Mouse (Mus musculus) kidney, adult 18-20 months (tissue): ENCODE measurements around the gene Tst.

Experiments
- DNase-seq: peaks from one replicate; pipeline ENCODE4 v3.0.0; 2021

Tst gene

DNA sequence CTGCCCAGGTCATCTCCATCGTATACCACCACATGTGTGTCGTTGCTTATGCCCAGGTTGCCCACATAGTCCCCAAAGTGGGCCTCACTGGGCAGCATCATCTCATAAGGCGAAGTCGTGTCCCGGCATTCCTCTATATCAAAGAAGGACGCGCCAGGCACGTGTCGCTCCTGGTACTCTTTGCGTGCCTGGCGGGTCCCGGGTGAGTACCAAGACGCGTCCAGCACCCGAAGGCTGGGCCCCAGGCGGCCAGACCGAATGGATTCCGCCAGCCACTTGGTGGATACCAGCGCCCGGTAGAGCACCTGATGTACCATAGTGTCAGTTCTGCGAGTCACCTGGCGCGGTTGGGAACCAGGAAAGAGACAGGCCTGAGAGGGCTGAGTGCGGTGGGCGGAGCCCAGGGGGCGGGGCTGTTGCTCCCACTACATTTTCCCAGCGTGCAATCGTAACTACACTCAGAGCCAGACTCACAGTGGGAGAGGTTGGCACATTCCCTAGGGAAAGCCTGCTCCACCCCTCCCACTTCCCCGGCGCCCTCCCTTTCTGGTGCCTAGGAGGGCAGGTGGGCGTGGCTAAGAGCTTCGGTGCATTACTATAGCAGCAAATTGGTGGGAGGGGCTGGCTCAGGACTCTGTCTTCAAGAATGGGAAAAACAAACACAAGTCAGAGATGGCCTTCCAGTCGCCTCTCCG is at the start of gene Tst:
Gene Tst (minus strand): TSS at position 391 of the 695 bp plus-strand sequence.
- DNase-seq: peak; percentile 98

DNA sequence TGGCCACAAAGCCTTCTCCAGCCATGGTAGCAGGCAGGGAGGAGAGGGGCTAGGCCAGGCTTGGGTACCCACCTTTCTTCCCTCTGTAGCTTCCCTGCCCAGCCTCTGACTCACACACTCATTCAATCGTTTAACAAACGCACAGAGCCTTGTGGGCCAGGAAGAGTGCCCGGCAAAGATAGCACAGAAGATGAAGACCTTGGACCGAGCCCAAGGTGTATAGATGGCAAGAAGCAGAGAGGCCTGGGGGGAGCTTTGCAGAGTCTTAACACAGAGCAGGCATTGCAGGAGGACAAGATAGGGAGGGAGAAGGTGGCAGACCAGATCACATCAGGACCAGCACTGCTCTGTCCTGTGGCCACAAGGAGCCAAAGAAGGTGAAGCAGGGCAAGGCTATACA is 49.5 kb upstream of the Tst start:
- DNase-seq: no peak

DNA sequence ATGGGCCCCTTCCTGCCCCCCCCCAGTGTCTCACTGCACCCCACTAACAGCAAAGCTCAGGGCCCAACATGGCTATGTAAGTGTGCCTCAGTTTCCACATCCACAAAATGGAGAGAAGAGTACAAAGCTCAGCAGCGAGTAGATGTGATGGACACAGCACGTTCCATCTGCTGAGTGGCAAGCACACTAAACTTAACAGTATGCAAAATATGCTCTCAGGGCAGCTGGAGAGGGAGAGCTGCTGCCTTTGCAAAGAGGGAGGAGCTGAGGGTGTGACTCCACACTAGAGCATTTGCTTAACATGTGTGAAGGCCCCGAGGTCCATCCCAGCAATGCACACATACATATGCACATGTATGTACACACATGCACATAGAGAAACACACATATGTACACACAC is 47.2 kb upstream of the Tst start:
- no peak for DNase-seq

DNA sequence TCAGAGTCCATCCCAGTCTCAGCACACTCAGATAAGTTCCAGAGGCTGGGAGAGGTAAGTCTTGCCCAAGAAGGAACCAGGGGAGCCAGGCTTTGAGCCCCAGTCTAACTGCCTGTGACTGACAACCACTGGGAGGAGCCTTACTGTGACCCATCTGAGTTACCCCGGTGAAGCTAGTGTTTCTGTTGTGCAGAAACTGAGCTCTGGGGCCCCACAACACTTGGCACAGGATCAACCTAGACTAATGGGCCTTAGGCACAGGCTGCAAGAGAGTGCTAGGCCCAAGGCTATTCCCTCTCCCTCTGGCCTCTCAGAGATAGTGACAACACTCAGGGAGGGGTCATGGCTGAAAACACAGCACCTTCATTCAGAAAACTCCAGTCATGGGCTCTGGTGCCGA is 45.5 kb upstream of the Tst start:
- DNase-seq: no peak

- no peak for DNase-seq
Measured at GRCm38 (mm10) chr15:78450419-78450768, 44.7 kb upstream of the Tst start.

DNA sequence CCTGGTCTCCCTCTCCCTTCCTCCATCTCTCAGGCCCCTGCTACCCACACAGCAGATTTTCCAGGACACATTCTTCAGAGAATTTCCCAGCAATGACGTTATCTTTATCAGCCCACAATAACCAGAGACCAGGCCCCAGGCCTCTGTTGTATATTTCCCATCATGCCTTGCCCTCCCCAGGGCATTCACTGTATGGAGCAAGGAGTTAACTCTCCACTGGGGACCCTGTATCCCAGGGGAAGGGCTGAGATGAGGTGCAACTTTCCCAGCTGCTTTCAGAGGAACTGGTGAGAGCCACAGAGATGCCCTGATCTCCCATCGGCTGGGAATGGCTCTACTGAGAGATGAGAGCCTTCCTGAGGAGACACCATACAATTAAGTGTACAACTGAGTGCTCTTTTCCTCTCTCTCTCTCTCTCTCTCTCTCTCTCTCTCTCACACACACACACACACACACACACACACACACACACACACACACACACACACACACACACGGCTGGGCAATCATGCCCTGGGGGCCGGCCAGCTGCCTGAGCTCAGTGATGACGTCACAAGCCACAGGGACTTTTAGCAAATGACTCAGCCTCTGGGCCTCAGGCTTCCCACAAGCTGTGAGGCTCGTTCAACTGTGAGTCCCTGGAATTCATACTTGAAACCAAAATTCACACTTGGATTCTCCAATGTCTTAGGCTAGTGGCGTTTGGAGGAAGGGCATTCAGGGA is 44.1 kb upstream of the Tst start:
- DNase-seq: no peak

- no peak for DNase-seq
Measured at GRCm38 (mm10) chr15:78449131-78449530, 43.4 kb upstream of the Tst start.

GRCm38 (mm10) chr15:78447746-78448535 is 42.2 kb upstream of the Tst start:
- DNase-seq: peak; percentile 96

GRCm38 (mm10) chr15:78447121-78447520 is 41.4 kb upstream of the Tst start:
- DNase-seq: no peak

GRCm38 (mm10) chr15:78443857-78444256 is 38.1 kb upstream of the Tst start:
- no peak for DNase-seq

DNA sequence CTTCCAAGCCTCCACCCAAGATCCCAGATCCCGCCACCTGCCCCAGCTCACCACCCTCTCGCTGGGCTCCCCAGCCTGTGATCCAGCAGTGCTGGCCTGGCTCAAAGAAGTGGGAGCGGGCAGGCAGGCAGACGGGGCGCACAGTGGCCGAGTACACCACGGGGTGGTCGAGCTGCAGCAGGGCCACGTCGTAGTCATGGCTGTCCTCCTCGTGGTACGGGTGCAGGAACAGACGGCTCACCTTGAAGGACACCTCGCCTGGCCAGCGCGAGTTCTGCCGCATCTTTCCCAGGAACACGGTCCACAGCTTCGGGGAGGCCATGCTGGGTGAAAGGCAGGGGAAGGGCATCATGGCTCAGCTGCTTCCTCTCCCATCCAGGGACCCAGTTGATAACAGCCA is 36.5 kb upstream of the Tst start:
- no peak for DNase-seq

GRCm38 (mm10) chr15:78438973-78439372 is 33.3 kb upstream of the Tst start:
- DNase-seq: no peak

- DNase-seq: no peak
Measured at GRCm38 (mm10) chr15:78438505-78438904, 32.8 kb upstream of the Tst start.

DNA sequence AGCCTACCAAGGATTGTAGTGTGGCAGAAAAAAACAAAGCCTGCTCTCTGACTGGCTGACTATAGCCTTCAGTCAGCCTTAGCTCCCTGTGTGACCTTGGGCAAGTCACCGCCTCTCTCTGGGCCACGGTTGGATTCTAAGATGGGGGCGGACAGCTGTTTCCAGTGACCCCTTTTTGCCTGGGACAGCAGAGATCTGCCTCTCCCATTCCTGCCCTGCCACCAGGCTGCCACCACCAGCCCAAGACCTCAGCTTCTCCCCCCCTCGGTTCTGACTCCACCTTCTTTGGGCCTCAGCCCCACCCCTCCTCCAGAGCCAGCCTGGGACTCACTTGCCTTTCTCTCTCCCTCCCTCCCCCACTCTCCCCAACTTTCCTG is 32.3 kb upstream of the Tst start:
- DNase-seq: no peak

DNA sequence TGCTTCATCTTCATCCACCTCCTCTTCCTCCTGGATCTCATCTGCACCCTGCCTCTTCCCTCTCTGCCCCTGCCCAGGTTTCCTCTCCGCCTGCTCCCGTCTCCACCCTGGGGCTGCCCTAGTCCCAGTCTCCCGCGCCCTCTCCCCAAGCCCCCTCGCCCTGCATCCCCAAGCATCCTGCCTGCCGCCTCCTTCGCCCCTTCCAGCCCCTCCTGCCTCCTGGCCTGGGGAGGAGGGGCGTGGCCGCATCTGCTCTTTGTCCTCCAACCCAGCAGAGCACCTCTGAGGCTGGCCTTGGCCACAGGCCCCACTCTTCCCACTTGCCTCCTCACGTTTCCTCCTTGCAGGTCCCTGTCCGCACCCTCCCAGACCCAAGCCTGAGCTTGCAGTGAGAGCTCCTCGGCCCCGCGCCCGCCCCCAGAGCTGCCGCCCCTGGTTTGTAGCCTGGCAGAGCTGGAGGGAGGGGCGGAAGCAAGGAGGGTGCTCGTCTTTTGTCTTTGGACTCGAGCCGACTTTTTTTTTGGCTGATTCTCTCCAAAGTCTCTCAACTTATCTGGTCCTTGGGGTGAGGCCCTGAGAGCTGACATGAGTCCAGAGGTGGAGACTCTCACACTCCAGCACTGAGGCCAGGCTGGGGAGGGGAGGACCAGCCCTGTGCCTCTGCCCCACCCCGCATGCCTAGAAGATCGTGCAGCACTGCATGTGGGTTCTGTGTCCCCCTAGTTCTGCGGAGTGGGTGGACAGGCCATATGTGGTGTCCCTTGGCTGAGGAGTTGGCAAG is 31.7 kb upstream of the Tst start:
- DNase-seq: peak; percentile 38

DNA sequence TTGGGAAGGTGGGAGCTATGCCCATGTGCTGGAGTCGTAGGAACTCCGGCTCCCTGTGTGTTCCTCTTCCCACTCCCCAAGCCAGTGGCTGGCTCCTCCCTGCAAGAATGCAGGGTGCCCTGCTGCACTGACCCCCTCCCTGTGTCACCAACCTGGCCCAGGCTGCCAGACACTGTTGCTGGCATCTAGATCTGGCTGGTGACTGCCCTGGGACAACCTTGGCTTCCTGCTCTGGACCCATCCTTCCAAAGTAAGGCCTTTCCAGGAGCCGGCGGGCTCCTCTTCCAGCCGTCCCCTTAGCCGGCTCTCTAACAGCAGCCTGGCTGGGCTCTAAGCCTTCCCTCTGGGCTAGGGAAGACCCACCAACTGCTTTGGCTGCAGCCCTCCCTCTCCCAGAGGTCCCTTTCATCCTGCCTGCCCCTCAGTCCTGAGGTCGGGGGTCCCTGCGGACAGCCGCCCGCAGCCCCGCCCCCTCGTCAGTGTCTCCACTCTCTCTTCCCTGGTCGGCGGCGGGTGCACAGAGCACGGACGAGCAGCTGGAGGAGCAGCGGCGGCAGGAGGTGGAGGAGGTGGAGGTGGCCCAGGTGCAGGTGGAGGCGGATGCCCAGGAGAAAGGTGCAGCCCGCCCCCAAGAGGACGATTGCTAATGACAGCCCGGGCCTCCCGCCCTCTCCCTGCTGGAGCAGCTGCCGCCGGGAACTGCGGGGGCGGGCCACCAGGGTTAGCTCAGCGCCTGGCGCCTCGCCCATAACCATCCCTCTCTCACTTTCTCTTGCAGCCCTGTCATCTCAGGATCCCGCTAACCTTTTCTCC is 30.9 kb upstream of the Tst start:
- DNase-seq: peak; percentile 70

GRCm38 (mm10) chr15:78435681-78436080 is 30.0 kb upstream of the Tst start:
- no peak for DNase-seq

DNA sequence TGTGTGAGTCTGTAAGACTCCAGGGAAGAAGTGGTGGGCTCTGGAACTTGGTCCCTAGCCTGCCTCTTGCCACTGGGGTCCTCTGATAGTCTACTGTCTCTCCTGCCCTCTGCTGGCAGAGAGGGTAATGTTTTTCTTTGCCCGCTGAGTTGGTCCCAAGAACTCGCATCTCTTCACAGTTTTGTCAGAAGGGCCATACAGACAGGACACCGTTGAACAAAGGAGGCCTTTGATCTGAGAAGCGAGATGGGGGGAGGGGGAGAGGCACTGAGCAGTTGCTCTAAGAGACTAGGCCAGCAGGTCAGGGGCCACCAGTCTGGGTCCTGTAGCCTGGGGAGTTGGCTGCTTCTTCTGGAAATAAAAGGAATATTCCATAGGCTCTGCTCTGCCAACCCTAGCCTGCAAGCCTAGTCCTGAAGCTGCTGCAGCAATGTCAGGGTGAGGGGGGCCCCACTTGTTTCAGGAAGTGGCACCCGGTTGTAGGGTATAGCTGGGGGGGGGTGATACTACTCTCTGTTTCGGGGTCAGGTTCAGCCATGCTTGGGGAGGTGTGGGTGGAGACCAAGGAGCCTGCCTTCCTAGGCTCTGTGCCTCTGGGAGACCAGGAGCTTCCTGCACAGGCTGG is 29.3 kb upstream of the Tst start:
- no peak for DNase-seq

- DNase-seq: peak; percentile 68
Measured at GRCm38 (mm10) chr15:78431541-78432121, 25.9 kb upstream of the Tst start.

GRCm38 (mm10) chr15:78430874-78431273 is 25.2 kb upstream of the Tst start:
- no peak for DNase-seq

- no peak for DNase-seq
Measured at GRCm38 (mm10) chr15:78429871-78430622, 24.3 kb upstream of the Tst start.
